Mouse (Mus musculus): ENCODE measurements at regions not wholly inside any gene's neighbourhood (a gene's known extent, or its start where the extent isn't known, plus 50 kb on each side); places are given as distances from the start of the nearest gene placed in this dataset.

GRCm38 (mm10) chr1:184533870-184534269, 198.5 kb downstream of the Hlx start:
- no peak for DNase-seq

GRCm38 (mm10) chr1:184532488-184533055, 199.8 kb downstream of the Hlx start:
- no peak for DNase-seq

- no peak for DNase-seq
Observed at GRCm38 (mm10) chr1:184530606-184531320, 201.7 kb downstream of the Hlx start.

GRCm38 (mm10) chr1:184525740-184526139, 206.7 kb downstream of the Hlx start:
- no peak for DNase-seq

GRCm38 (mm10) chr1:184519551-184519950, 212.9 kb downstream of the Hlx start:
- DNase-seq = no peak

- DNase-seq = no peak
Observed at GRCm38 (mm10) chr1:184504663-184505062, 227.8 kb downstream of the Hlx start.

GRCm38 (mm10) chr1:184503827-184504355, 228.5 kb downstream of the Hlx start:
- DNase-seq = no peak

- no peak for DNase-seq
Observed at GRCm38 (mm10) chr1:184500702-184501101, 231.7 kb downstream of the Hlx start.

GRCm38 (mm10) chr1:184498909-184499525, 233.4 kb downstream of the Hlx start:
- DNase-seq = no peak

- no peak for DNase-seq
Observed at GRCm38 (mm10) chr1:184497007-184497406, 235.4 kb downstream of the Hlx start.

- DNase-seq = no peak
Observed at GRCm38 (mm10) chr1:184493811-184494210, 238.6 kb downstream of the Hlx start.

- no peak for DNase-seq
Observed at GRCm38 (mm10) chr1:184492115-184492514, 240.3 kb downstream of the Hlx start.

- no peak for DNase-seq
Observed at GRCm38 (mm10) chr1:184491252-184491651, 241.2 kb downstream of the Hlx start.

- no peak for DNase-seq
Observed at GRCm38 (mm10) chr1:184487409-184487808, 245.0 kb downstream of the Hlx start.

- no peak for DNase-seq
Observed at GRCm38 (mm10) chr1:184484801-184485200, 247.6 kb downstream of the Hlx start.

- DNase-seq = no peak
Observed at GRCm38 (mm10) chr1:184483371-184483770, 249.0 kb downstream of the Hlx start.

- DNase-seq = no peak
Observed at GRCm38 (mm10) chr1:184482026-184482425, 250.4 kb downstream of the Hlx start.

- no peak for DNase-seq
Observed at GRCm38 (mm10) chr1:184480571-184481220, 251.7 kb downstream of the Hlx start.

- no peak for DNase-seq
Observed at GRCm38 (mm10) chr1:184478006-184478405, 254.4 kb downstream of the Hlx start.

- no peak for DNase-seq
Observed at GRCm38 (mm10) chr1:184462481-184463124, 269.8 kb downstream of the Hlx start.

- no peak for DNase-seq
Observed at GRCm38 (mm10) chr1:184461411-184461810, 271.0 kb downstream of the Hlx start.

- DNase-seq = no peak
Observed at GRCm38 (mm10) chr1:184456727-184457126, 275.7 kb downstream of the Hlx start.

- DNase-seq = no peak
Observed at GRCm38 (mm10) chr1:184454381-184454780, 278.0 kb downstream of the Hlx start.

Measured in thymus, adult 18-20 months (tissue).